Mouse (Mus musculus): ENCODE measurements around the gene Apoa5. TPM values are rescaled to one million over a fixed set of nuclear protein-coding genes. Genes with fewer than 3 reads are reported as not detected.

Gene Apoa5
- 0.19 TPM in 1 of 2 replicates, not detected in the other for polyA plus RNA-seq (2015; fragmentation: Nextera tagmentation; extraction: Ambion mirVana)

GRCm38 (mm10) chr9:46268343-46268873, at the start of gene Apoa5:
Apoa5 (plus strand) TSS chr9:46268633.

GRCm38 (mm10) chr9:46228491-46228890, 39.9 kb upstream of the Apoa5 start, which contains the start of gene Apoa1:
Apoa1 (plus strand) TSS chr9:46228580.

GRCm38 (mm10) chr9:46235596-46235648, 33.0 kb upstream of the Apoa5 start, which contains the start of gene Apoc3:
Apoc3 (minus strand) TSS chr9:46235636.

GRCm38 (mm10) chr9:46240526-46241153, 27.8 kb upstream of the Apoa5 start, which contains the start of gene Apoa4:
Apoa4 (plus strand) TSS chr9:46240696.

GRCm38 (mm10) chr9:46272677-46273454, 4.4 kb downstream of the Apoa5 start, which contains the start of gene Zpr1:
Zpr1 (plus strand) TSS chr9:46273064.

GRCm38 (mm10) chr9:46282631-46283436, 14.4 kb downstream of the Apoa5 start, which contains the start of gene Bud13:
Bud13 (plus strand) TSS chr9:46283008.

GRCm38 (mm10) chr9:46319886-46320285, 51.5 kb downstream of the Apoa5 start, which contains the start of gene 4931429L15Rik:
4931429L15Rik (minus strand) TSS chr9:46319986.

Other genes starting within 250 kb of the Apoa5 start
- 6.2 and 13.8 TPM in 2 replicates for gene Apoa1, start 40.1 kb upstream of the Apoa5 start, polyA plus RNA-seq (2015; fragmentation: Nextera tagmentation; extraction: Ambion mirVana)
- 0.52 TPM in 1 of 2 replicates, not detected in the other for gene Apoc3, start 33.0 kb upstream of the Apoa5 start, polyA plus RNA-seq (2015; fragmentation: Nextera tagmentation; extraction: Ambion mirVana)
- gene Apoa4, start 27.9 kb upstream of the Apoa5 start, polyA plus RNA-seq (2015; fragmentation: Nextera tagmentation; extraction: Ambion mirVana): 0.08 and 0.17 TPM in 2 replicates
- 36.5 and 37.6 TPM in 2 replicates for gene Zpr1, start 4.4 kb downstream of the Apoa5 start, polyA plus RNA-seq (2015; fragmentation: Nextera tagmentation; extraction: Ambion mirVana)
- 6.9 and 8.1 TPM in 2 replicates for gene Bud13, start 14.4 kb downstream of the Apoa5 start, polyA plus RNA-seq (2015; fragmentation: Nextera tagmentation; extraction: Ambion mirVana)
- gene 4931429L15Rik, start 51.4 kb downstream of the Apoa5 start, polyA plus RNA-seq (2015; fragmentation: Nextera tagmentation; extraction: Ambion mirVana): not detected in 2 replicates

All from spleen, postnatal 0 days (tissue).